Mouse (Mus musculus) layer of hippocampus, postnatal 10 days (tissue): Measurements from ENCODE around the gene Tmem245. TPM values are rescaled to one million over a fixed set of nuclear protein-coding genes. Genes with fewer than 3 reads are reported as not detected.

Experiments
- DNase-seq, 2 experiments: peaks; one replicate each; pipeline ENCODE4 v3.0.0; 2021; ENCODE audit warnings: low spot score in 2 of 2
- long read RNA-seq: library from polyadenylated mRNA; stranded (forward); transcript quantifications from one replicate; pipeline ENCODE4 v2.0.0, GENCODE M21; 2023
- total RNA-seq, 2 experiments: library from RNA; stranded (reverse); gene quantifications; 2 replicates each; pipeline ENCODE4 v1.2.3; 2021

The Tmem245 gene
- 10 to 100 TPM; 27.1 to 27.6 TPM for total RNA-seq
- long read RNA-seq, full-length matches to known transcripts, result 1 of 10 reads
- long read RNA-seq, partial matches to known transcripts, result 0 of 10 reads
- long read RNA-seq, other reads (novel, unspliced or antisense), result 9 of 10 reads

GRCm38 (mm10) chr4:56946641-56947640, at the start of gene Tmem245:
Gene Tmem245, minus strand, starts transcription at chr4:56947437.
- DNase-seq, result peak; percentile 91 to 94

GRCm38 (mm10) chr4:56993331-56993730, 46.1 kb upstream of the Tmem245 start:
- no peak for DNase-seq

GRCm38 (mm10) chr4:56991951-56992350, 44.7 kb upstream of the Tmem245 start:
- no peak for DNase-seq

GRCm38 (mm10) chr4:56990215-56990584, 43.0 kb upstream of the Tmem245 start, which contains the start of gene Frrs1l:
Gene Frrs1l, minus strand, starts transcription at chr4:56990391.
- peak; percentile 67 to 80 for DNase-seq

- peak in 1 of 2 experiments; percentile 58 for DNase-seq
These were observed 42.4 kb upstream of the Tmem245 start for GRCm38 (mm10) chr4:56989431-56990214.

GRCm38 (mm10) chr4:56965586-56966179, 18.4 kb upstream of the Tmem245 start:
- no peak for DNase-seq

GRCm38 (mm10) chr4:56963687-56964086, 16.4 kb upstream of the Tmem245 start:
- no peak for DNase-seq

- no peak for DNase-seq
These were observed 14.2 kb upstream of the Tmem245 start for GRCm38 (mm10) chr4:56961320-56961925.

- no peak for DNase-seq
These were observed 10.3 kb upstream of the Tmem245 start for GRCm38 (mm10) chr4:56957518-56957917.

GRCm38 (mm10) chr4:56953235-56953634, 6.0 kb upstream of the Tmem245 start:
- no peak for DNase-seq

- no peak for DNase-seq
These were observed 4.5 kb upstream of the Tmem245 start for GRCm38 (mm10) chr4:56951701-56952100.

- DNase-seq, result no peak
These were observed 2.3 kb upstream of the Tmem245 start for GRCm38 (mm10) chr4:56949494-56949893.

- no peak for DNase-seq
These were observed 1.1 kb downstream of the Tmem245 start for GRCm38 (mm10) chr4:56946180-56946579.

GRCm38 (mm10) chr4:56944286-56944685, 3.0 kb downstream of the Tmem245 start:
- no peak for DNase-seq

- no peak for DNase-seq
These were observed 4.0 kb downstream of the Tmem245 start for GRCm38 (mm10) chr4:56943258-56943657.

GRCm38 (mm10) chr4:56942567-56942966, 4.7 kb downstream of the Tmem245 start:
- DNase-seq, result no peak

GRCm38 (mm10) chr4:56941481-56941880, 5.8 kb downstream of the Tmem245 start:
- DNase-seq, result no peak

- DNase-seq, result no peak
These were observed 10.1 kb downstream of the Tmem245 start for GRCm38 (mm10) chr4:56937136-56937535.

GRCm38 (mm10) chr4:56935327-56935726, 11.9 kb downstream of the Tmem245 start:
- DNase-seq, result no peak

- DNase-seq, result no peak
These were observed 14.1 kb downstream of the Tmem245 start for GRCm38 (mm10) chr4:56933154-56933553.

- no peak for DNase-seq
These were observed 15.1 kb downstream of the Tmem245 start for GRCm38 (mm10) chr4:56932096-56932495.
